32 mouse cellular contexts compared by ENCODE assay signal in the genomic region with DNA sequence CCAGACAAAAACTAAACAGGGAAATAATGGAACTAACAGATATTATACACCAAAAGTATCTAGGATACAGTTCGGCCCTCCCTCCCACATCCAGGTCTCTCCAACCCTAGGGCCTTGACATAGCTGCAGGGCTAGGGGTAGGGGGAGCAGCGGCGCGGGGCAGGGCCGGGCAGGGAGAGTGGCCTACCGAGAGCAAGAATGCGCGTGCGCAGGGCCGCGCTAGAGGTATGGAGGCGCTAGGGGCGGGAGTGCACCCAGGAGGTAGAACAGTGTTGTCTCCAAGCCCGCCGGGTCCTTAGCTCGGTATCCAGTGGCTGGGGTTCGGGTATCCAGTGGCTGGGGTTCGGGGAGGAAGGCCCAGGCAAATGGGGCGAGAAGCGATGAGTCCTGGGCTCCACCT. TPM values are rescaled to one million over a fixed set of nuclear protein-coding genes. Genes with fewer than 3 reads are reported as not detected.
"Had no signal": no experiment of that assay in that cellular context is flagged by ENCODE, and none has a peak within 500 bp of the region (broad histone marks: within the 10 kb centered on the region; RNA-seq: fewer than 3 reads in every experiment).

No protein-coding gene starts in this region.

- H3K27me3 ChIP-seq: liver, embryonic 13.5 days; midbrain, embryonic 13.5 days had no signal

- H3K4me2 ChIP-seq: liver, embryonic 13.5 days; midbrain, embryonic 13.5 days had no signal

- H3K4me1 ChIP-seq: liver, embryonic 13.5 days; midbrain, embryonic 10.5 days; midbrain, embryonic 13.5 days had no signal

- H3K36me3 ChIP-seq: liver, embryonic 13.5 days; midbrain, embryonic 10.5 days; midbrain, embryonic 13.5 days had no signal

- DNase-seq: kidney, adult 2 months; kidney, postnatal 25 days; layer of hippocampus, postnatal 36 days; liver, embryonic 13.5 days; lung, adult 2 months; lung, postnatal 14 days; lung, postnatal 4 days; thymus, adult 18-20 months; thymus, postnatal 36 days had no signal

- H3K9ac ChIP-seq: liver, embryonic 13.5 days; midbrain, embryonic 13.5 days had no signal

- H3K4me3 ChIP-seq: layer of hippocampus, adult 2 months; left cerebral cortex, adult 2 months; liver, embryonic 13.5 days; midbrain, embryonic 10.5 days; midbrain, embryonic 13.5 days had no signal

- ATAC-seq: midbrain, embryonic 13.5 days had no signal

- H3K27ac ChIP-seq: kidney, postnatal 0 days; layer of hippocampus, adult 2 months; left cerebral cortex, adult 2 months; liver, embryonic 13.5 days; midbrain, embryonic 10.5 days; midbrain, embryonic 13.5 days had no signal

RNA-seq across cellular contexts. Expression of gene Gm17067, which starts 23.0 kb away (rescaled TPM):
- total RNA-seq: layer of hippocampus, adult 2 months; layer of hippocampus, postnatal 10 days; layer of hippocampus, postnatal 36 days; left cerebral cortex, adult 2 months; left cerebral cortex, postnatal 10 days; left cerebral cortex, postnatal 36 days; liver, adult 2 months; megakaryocyte progenitor cell, adult 5-6 weeks; midbrain, postnatal 0 days had no signal
- polyA plus RNA-seq: kidney, adult 2 months; kidney, embryonic 14.5 days; kidney, postnatal 0 days; large intestine, adult 2 months; limb, embryonic 11.5 days; limb, embryonic 14.5 days; liver, adult 2 months; liver, embryonic 13.5 days; liver, embryonic 16.5 days; lung, adult 2 months; midbrain, embryonic 10.5 days; midbrain, embryonic 13.5 days; midbrain, postnatal 0 days; neural tube, embryonic 11.5 days; neural tube, embryonic 14.5 days; small intestine, adult 2 months; spleen, adult 2 months; stomach, embryonic 16.5 days; urinary bladder, adult 2 months had no signal

RNA-seq across cellular contexts. Expression of gene Vmn2r62, which starts 43.5 kb away (rescaled TPM):
- total RNA-seq: layer of hippocampus, adult 2 months; layer of hippocampus, postnatal 10 days; layer of hippocampus, postnatal 36 days; left cerebral cortex, adult 2 months; left cerebral cortex, postnatal 10 days; left cerebral cortex, postnatal 36 days; liver, adult 2 months; megakaryocyte progenitor cell, adult 5-6 weeks; midbrain, postnatal 0 days had no signal
- polyA plus RNA-seq: kidney, adult 2 months; kidney, embryonic 14.5 days; kidney, postnatal 0 days; large intestine, adult 2 months; limb, embryonic 11.5 days; limb, embryonic 14.5 days; liver, adult 2 months; liver, embryonic 13.5 days; liver, embryonic 16.5 days; lung, adult 2 months; lung, embryonic 16.5 days; midbrain, embryonic 10.5 days; midbrain, embryonic 13.5 days; midbrain, postnatal 0 days; neural tube, embryonic 11.5 days; neural tube, embryonic 14.5 days; small intestine, adult 2 months; spleen, adult 2 months; stomach, embryonic 16.5 days; urinary bladder, adult 2 months had no signal
